Mouse (Mus musculus): ENCODE data around the gene Actr2. TPM values are rescaled to one million over a fixed set of nuclear protein-coding genes. Genes with fewer than 3 reads are reported as not detected.
"Not testable (repeated sequence)": the region's sequence is repeated elsewhere in the genome, so short reads cannot be mapped to it uniquely, and the experiment has no call there.

The Actr2 gene
- 100 to 1,000 TPM; 258 to 277 TPM for total RNA-seq (2021)
- long read RNA-seq, experiment 1, transcript Actr2-201 (9 exons, 3,631 nt), result major isoform, 41 of 65 reads
- long read RNA-seq, experiment 1, partial matches to known transcripts, result 2 of 65 reads
- long read RNA-seq, experiment 1, other reads (novel, unspliced or antisense), result 21 of 65 reads
- long read RNA-seq, experiment 2, transcript Actr2-201 (9 exons, 3,631 nt), result major isoform, 28 of 39 reads
- long read RNA-seq, experiment 2, partial matches to known transcripts, result 0 of 39 reads
- long read RNA-seq, experiment 2, other reads (novel, unspliced or antisense), result 11 of 39 reads

GRCm38 (mm10) chr11:20112741-20113480, at the start of gene Actr2:
Gene Actr2, minus strand, starts transcription at chr11:20112913.
- Histone ChIP-seq H3K27ac (peak within 1 kb of the TSS; percentile 86), H3K4me3 (peak within 1 kb of the TSS; percentile 78)
- DNase-seq (ENCODE audit: extremely low spot score in 1 of 2, low spot score in 2 of 2), result peak; percentile 96
- intact Hi-C loops (cut with DNase I), result loop anchor here (2.0 to 5.0 kb wide), 2 partner anchors 89 to 220 kb away; partner anchors contain the start of genes Rab1a and Slc1a4
- no peak for TF ChIP-seq CTCF (IDR thresholded peaks at IDR 0.05)

- no peak for DNase-seq (ENCODE audit: extremely low spot score in 1 of 2, low spot score in 2 of 2)
- intact Hi-C loops (cut with DNase I), result no loop called here
- H3K27ac ChIP-seq, result no peak overlapping the region
Measured at GRCm38 (mm10) chr11:20158879-20159278, 46.2 kb upstream of the Actr2 start.

GRCm38 (mm10) chr11:20153542-20153941, 40.8 kb upstream of the Actr2 start:
- H3K4me3 ChIP-seq; intact Hi-C loops (cut with DNase I); DNase-seq (ENCODE audit: extremely low spot score in 1 of 2, low spot score in 2 of 2); H3K27ac ChIP-seq: not testable (repeated sequence)

More at GRCm38 (mm10) chr11:20158879-20159278, 46.2 kb upstream of the Actr2 start:
- no peak for TF ChIP-seq CTCF (IDR thresholded peaks at IDR 0.05)
- no peak overlapping the region for H3K4me3 ChIP-seq

- no peak for DNase-seq (ENCODE audit: extremely low spot score in 1 of 2, low spot score in 2 of 2)
- no peak for TF ChIP-seq CTCF (IDR thresholded peaks at IDR 0.05)
- intact Hi-C loops (cut with DNase I), result no loop called here
Measured at GRCm38 (mm10) chr11:20152107-20152901, 39.6 kb upstream of the Actr2 start.

GRCm38 (mm10) chr11:20151290-20151689, 38.6 kb upstream of the Actr2 start:
- TF ChIP-seq CTCF (IDR thresholded peaks at IDR 0.05), result no peak

More at GRCm38 (mm10) chr11:20152107-20152901, 39.6 kb upstream of the Actr2 start:
- Histone ChIP-seq H3K27ac (no peak overlapping the region), H3K4me3 (no peak overlapping the region)

GRCm38 (mm10) chr11:20149936-20150335, 37.2 kb upstream of the Actr2 start:
- no peak for TF ChIP-seq CTCF (IDR thresholded peaks at IDR 0.05)
- Histone ChIP-seq H3K27ac (no peak overlapping the region), H3K4me3 (no peak overlapping the region)
- intact Hi-C loops (cut with DNase I), result no loop called here
- no peak for DNase-seq (ENCODE audit: extremely low spot score in 1 of 2, low spot score in 2 of 2)

More at GRCm38 (mm10) chr11:20151290-20151689, 38.6 kb upstream of the Actr2 start:
- Histone ChIP-seq H3K4me3 (no peak overlapping the region), H3K27ac (no peak overlapping the region)
- DNase-seq (ENCODE audit: extremely low spot score in 1 of 2, low spot score in 2 of 2), result no peak
- intact Hi-C loops (cut with DNase I), result no loop called here

GRCm38 (mm10) chr11:20145383-20145782, 32.7 kb upstream of the Actr2 start:
- no peak for TF ChIP-seq CTCF (IDR thresholded peaks at IDR 0.05)
- intact Hi-C loops (cut with DNase I), result no loop called here
- no peak overlapping the region for H3K27ac ChIP-seq
- H3K4me3 ChIP-seq, result no peak overlapping the region
- no peak for DNase-seq (ENCODE audit: extremely low spot score in 1 of 2, low spot score in 2 of 2)

- H3K4me3 ChIP-seq, result no peak overlapping the region
- no peak overlapping the region for H3K27ac ChIP-seq
- no peak for TF ChIP-seq CTCF (IDR thresholded peaks at IDR 0.05)
- intact Hi-C loops (cut with DNase I), result no loop called here
- DNase-seq (ENCODE audit: extremely low spot score in 1 of 2, low spot score in 2 of 2), result no peak
Measured at GRCm38 (mm10) chr11:20144536-20145263, 32.0 kb upstream of the Actr2 start.

GRCm38 (mm10) chr11:20143687-20144086, 31.0 kb upstream of the Actr2 start:
- DNase-seq (ENCODE audit: extremely low spot score in 1 of 2, low spot score in 2 of 2); H3K27ac ChIP-seq; intact Hi-C loops (cut with DNase I); H3K4me3 ChIP-seq: not testable (repeated sequence)

GRCm38 (mm10) chr11:20142516-20142915, 29.8 kb upstream of the Actr2 start:
- Histone ChIP-seq H3K27ac (no peak overlapping the region), H3K4me3 (no peak overlapping the region)
- TF ChIP-seq CTCF (IDR thresholded peaks at IDR 0.05), result no peak
- intact Hi-C loops (cut with DNase I), result no loop called here
- no peak for DNase-seq (ENCODE audit: extremely low spot score in 1 of 2, low spot score in 2 of 2)

- no peak for TF ChIP-seq CTCF (IDR thresholded peaks at IDR 0.05)
- intact Hi-C loops (cut with DNase I), result no loop called here
- H3K27ac ChIP-seq, result no peak overlapping the region
- DNase-seq (ENCODE audit: extremely low spot score in 1 of 2, low spot score in 2 of 2), result no peak
- H3K4me3 ChIP-seq, result no peak overlapping the region
Measured at GRCm38 (mm10) chr11:20140286-20140685, 27.6 kb upstream of the Actr2 start.

Data from left cerebral cortex, adult 2 months (tissue).